Mouse (Mus musculus) stomach, embryonic 15.5 days (tissue): ENCODE measurements at regions not wholly inside any gene's neighbourhood (a gene's known extent, or its start where the extent isn't known, plus 50 kb on each side); places are given as distances from the start of the nearest gene placed in this dataset.
"Not testable (repeated sequence)": the region's sequence is repeated elsewhere in the genome, so short reads cannot be mapped to it uniquely, and the experiment has no call there.

Source experiments
- ATAC-seq: fragments of 200-750 bp; cut with Nextera tagmentation; 2 replicates; pipeline ENCODE4 v1.8.0; 2017; ENCODE audit warnings: low read depth, moderate number of reproducible peaks, moderate TSS enrichment; ENCODE audit not compliant: insufficient read depth, low FRiP score
- H3K27ac ChIP-seq: fragments of 300-500 bp; sonication (generic); 2 replicates; pipeline ENCODE4 v1.5.1; 2015; ENCODE audit warnings: mild to moderate bottlenecking, inconsistent platforms
- H3K27me3 ChIP-seq: fragments of 300-500 bp; sonication (generic); replicated peaks from 2 replicates; pipeline ENCODE4 v1.6.1; 2015; ENCODE audit warnings: inconsistent platforms
- H3K36me3 ChIP-seq: fragments of 300-500 bp; sonication (generic); 2 replicates; pipeline ENCODE4 v1.6.1; 2015; ENCODE audit warnings: inconsistent platforms
- H3K4me1 ChIP-seq: fragments of 300-500 bp; sonication (generic); 2 replicates; pipeline ENCODE4 v1.6.1; 2015; ENCODE audit warnings: inconsistent platforms
- H3K4me2 ChIP-seq: fragments of 300-500 bp; sonication (generic); 2 replicates; pipeline ENCODE4 v1.6.1; 2015; ENCODE audit warnings: mild to moderate bottlenecking, inconsistent platforms
- H3K4me3 ChIP-seq: fragments of 300-500 bp; sonication (generic); replicated peaks from 2 replicates; pipeline ENCODE4 v1.5.1; 2015; ENCODE audit warnings: inconsistent platforms
- H3K9ac ChIP-seq: fragments of 300-500 bp; sonication (generic); 2 replicates; pipeline ENCODE4 v1.6.1; 2015; ENCODE audit warnings: inconsistent platforms
- H3K9me3 ChIP-seq: fragments of 300-500 bp; sonication (generic); 2 replicates; pipeline ENCODE4 v1.6.1; 2016; ENCODE audit warnings: inconsistent platforms
- WGBS: fragments of 180-500 bp; shearing (Covaris S2); methylation state at CpG from one replicate; pipeline ENCODE4 v1.1.7; 2015; 5-methylcytosine and 5-hydroxymethylcytosine counted together

DNA sequence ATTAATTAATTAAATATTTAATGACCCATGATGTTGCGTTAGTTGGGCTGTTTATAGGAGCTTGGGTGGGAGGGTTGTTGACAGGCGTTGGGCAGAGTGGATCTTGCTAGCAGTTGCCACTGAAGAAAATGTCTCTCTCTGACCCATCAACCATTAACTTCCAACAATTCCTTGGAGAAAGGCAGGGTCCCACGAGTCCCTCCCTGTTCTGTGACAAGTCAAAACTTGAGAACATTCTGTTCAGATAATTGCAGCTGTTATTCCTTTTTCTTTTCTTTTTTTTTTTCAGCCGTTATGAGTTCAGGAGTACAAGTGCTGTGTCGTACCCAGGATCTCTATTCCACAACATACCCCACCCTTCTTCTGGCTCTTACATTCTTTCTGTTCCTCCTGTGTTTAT lies 59.8 kb upstream of the Tnfrsf21 start:
- H3K27me3 ChIP-seq, result no peaks in the 10 kb centered on the region
- no peak overlapping the region for H3K27ac ChIP-seq
- no peaks in the 10 kb centered on the region for H3K4me1 ChIP-seq
- no peak overlapping the region for H3K9ac ChIP-seq
- ATAC-seq, result no peak
- no peaks in the 10 kb centered on the region for H3K9me3 ChIP-seq
- H3K4me2 ChIP-seq, result no peak overlapping the region
- H3K4me3 ChIP-seq, result no peak overlapping the region
- WGBS, result 59% methylated on average over 5 of the region's 5 CpGs
- H3K36me3 ChIP-seq, result no peaks in the 10 kb centered on the region

DNA sequence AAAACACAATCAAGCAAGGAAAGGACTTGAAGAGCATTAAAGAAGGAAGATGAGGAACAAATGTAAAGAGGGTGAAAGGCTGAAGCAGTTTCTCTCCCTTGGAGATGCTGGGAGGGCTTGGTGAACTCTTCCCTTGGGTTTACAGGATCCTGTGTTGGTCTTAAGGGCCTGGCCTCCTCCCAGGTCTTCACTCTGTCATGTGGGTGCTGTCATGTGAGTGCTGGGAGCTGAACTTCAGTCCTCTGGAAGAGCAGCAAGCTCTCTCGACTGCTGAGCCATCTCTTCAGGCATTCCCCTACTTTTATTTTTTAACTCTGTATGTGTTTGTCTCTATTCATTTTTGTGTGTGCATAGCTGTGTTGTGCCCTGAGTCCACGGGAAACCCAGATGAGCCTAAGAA lies 61.6 kb upstream of the Tnfrsf21 start:
- WGBS, result 48% methylated on average over 2 of the region's 2 CpGs
- H3K36me3 ChIP-seq, result no peaks in the 10 kb centered on the region
- no peak overlapping the region for H3K27ac ChIP-seq
- H3K4me1 ChIP-seq, result no peaks in the 10 kb centered on the region
- no peak overlapping the region for H3K4me2 ChIP-seq
- H3K4me3 ChIP-seq, result no peak overlapping the region
- no peaks in the 10 kb centered on the region for H3K9me3 ChIP-seq
- no peak overlapping the region for H3K9ac ChIP-seq
- H3K27me3 ChIP-seq, result no peaks in the 10 kb centered on the region
- no peak for ATAC-seq

DNA sequence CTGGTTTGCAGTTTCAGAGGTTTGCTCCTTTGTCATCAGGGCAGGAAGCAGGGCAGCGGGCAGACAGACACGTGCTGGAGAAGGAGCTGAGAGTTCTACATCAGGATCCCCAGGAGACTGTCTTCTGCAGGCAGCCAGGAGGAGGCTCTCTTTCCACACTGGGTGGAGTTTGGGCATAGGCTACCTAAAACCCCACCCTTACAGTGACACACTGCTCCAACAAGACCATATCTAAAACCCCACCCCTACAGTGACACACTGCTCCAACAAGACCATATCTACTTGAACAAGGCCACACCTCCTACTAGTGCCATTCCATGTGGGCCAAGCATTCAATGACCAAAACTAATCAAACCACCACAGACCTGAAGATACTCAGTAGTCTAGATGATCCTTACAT lies 68.0 kb upstream of the Cd2ap start:
- no peak overlapping the region for H3K4me2 ChIP-seq
- H3K27me3 ChIP-seq, result no peaks in the 10 kb centered on the region
- no peaks in the 10 kb centered on the region for H3K9me3 ChIP-seq
- no peak overlapping the region for H3K4me3 ChIP-seq
- no peaks in the 10 kb centered on the region for H3K4me1 ChIP-seq
- H3K36me3 ChIP-seq, result no peaks in the 10 kb centered on the region
- WGBS, result 87% methylated on average over 2 of the region's 2 CpGs
- no peak overlapping the region for H3K27ac ChIP-seq
- H3K9ac ChIP-seq, result no peak overlapping the region
- ATAC-seq, result no peak; the same call in 1 of the 2 replicates

DNA sequence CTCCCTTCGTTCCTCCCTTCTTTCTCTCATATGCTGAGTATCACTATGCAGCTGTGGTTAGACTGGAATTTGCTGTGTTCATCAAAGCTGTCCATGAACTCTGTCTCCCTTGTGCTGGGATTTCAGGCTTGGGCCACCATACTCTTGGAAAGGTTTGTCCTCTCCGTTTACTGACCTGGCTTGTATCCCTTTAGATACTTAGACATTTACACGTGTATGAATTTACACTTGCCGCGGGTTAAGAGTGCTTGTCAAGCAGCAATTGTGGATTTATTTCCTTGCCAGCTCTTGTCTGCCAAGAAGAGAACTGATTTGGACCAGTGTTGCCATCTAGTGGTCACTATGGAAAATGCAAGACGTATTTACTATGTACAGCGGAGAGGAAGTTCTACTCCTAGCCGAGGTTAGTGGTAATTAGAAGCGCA lies 66.8 kb upstream of the Cd2ap start:
- 5% methylated on average over 9 of the region's 9 CpGs for WGBS
- Histone ChIP-seq H3K9me3 (no peaks in the 10 kb centered on the region), H3K4me3 (no peak overlapping the region), H3K4me2 (peak overlapping the region; percentile 32; the same call in 1 of the 2 replicates), H3K9ac (no peak overlapping the region), H3K27ac (no peak overlapping the region), H3K27me3 (no peaks in the 10 kb centered on the region), H3K36me3 (no peaks in the 10 kb centered on the region), H3K4me1 (no peaks in the 10 kb centered on the region)
- peak; percentile 65; the same call in 1 of the 2 replicates for ATAC-seq

- no peak for ATAC-seq
- 38% methylated on average over 7 of the region's 7 CpGs for WGBS
- no peak overlapping the region for H3K4me3 ChIP-seq
- H3K9ac ChIP-seq, result no peak overlapping the region
- H3K27me3 ChIP-seq, result no peaks in the 10 kb centered on the region
- 0 out of 2 replicates have a peak overlapping the region, but pooled peaks have one; percentile 33 for H3K27ac ChIP-seq
- H3K4me2 ChIP-seq, result no peak overlapping the region
- H3K4me1 ChIP-seq, result no peaks in the 10 kb centered on the region
- no peaks in the 10 kb centered on the region for H3K9me3 ChIP-seq
- no peaks in the 10 kb centered on the region for H3K36me3 ChIP-seq
Measured at GRCm38 (mm10) chr17:42939476-42939875, 63.0 kb upstream of the Cd2ap start.

- Histone ChIP-seq H3K27me3 (no peaks in the 10 kb centered on the region), H3K4me3 (no peak overlapping the region), H3K27ac (no peak overlapping the region), H3K4me2 (no peak overlapping the region), H3K36me3 (no peaks in the 10 kb centered on the region), H3K9ac (no peak overlapping the region), H3K9me3 (no peaks in the 10 kb centered on the region), H3K4me1 (no peaks in the 10 kb centered on the region)
- WGBS, result 62% methylated on average over 1 of the region's 1 CpGs
- ATAC-seq, result no peak
Measured at GRCm38 (mm10) chr17:42938579-42938978, 62.1 kb upstream of the Cd2ap start.

- WGBS, result 89% methylated on average over 3 of the region's 3 CpGs
- not testable (repeated sequence) for ATAC-seq, H3K36me3 ChIP-seq, H3K9ac ChIP-seq, H3K4me3 ChIP-seq, H3K4me2 ChIP-seq, H3K4me1 ChIP-seq, H3K27ac ChIP-seq, H3K9me3 ChIP-seq, H3K27me3 ChIP-seq
Measured at GRCm38 (mm10) chr17:42937480-42937879, 61.0 kb upstream of the Cd2ap start.

GRCm38 (mm10) chr17:42934068-42934467 lies 57.6 kb upstream of the Cd2ap start:
- WGBS, result 52% methylated on average over 3 of the region's 3 CpGs

DNA sequence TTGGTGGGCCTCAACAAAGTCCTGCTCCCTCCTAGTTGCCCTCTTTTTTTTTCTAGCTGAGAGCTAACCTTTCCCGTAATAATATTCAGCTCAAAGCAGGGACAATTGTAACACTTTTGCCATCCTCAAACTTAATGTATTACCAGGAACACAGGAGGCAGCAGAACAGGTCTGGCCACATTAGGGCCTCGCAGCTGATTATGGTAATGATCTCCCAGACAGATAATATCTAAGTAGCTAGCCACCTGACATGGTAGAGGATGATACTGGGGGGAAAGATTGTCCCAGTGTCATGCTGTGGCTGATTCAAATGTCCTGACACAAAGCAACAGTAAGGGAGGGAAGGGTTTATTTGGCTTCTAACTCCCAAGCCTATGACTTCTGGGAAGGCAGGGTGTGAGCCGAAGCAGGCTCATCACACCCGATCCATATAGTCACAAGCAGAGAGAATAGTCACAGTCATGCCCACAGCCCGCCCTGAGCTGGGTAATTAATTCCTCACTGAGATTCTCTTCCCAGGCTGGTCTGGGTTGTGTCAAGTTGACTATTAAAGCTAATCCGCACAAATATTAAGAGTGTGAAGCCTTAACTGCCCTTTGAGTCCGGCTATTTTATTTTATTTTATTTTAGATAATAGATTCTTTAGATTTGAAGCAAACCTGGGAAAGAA lies 57.0 kb upstream of the Cd2ap start:
- Histone ChIP-seq H3K4me1 (no peaks in the 10 kb centered on the region), H3K9ac (no peak overlapping the region), H3K9me3 (no peaks in the 10 kb centered on the region), H3K4me3 (no peak overlapping the region), H3K4me2 (no peak overlapping the region), H3K36me3 (no peaks in the 10 kb centered on the region), H3K27ac (peak overlapping the region; percentile 44; the same call in 1 of the 2 replicates), H3K27me3 (no peaks in the 10 kb centered on the region)
- ATAC-seq, result no peak
- WGBS, result 54% methylated on average over 7 of the region's 7 CpGs

More at GRCm38 (mm10) chr17:42934068-42934467, 57.6 kb upstream of the Cd2ap start:
- Histone ChIP-seq H3K27me3 (no peaks in the 10 kb centered on the region), H3K9ac (no peak overlapping the region), H3K9me3 (no peaks in the 10 kb centered on the region), H3K27ac (no peak overlapping the region; the same call in 1 of the 2 replicates), H3K4me3 (no peak overlapping the region), H3K4me2 (no peak overlapping the region), H3K4me1 (no peaks in the 10 kb centered on the region), H3K36me3 (no peaks in the 10 kb centered on the region)
- ATAC-seq, result no peak

DNA sequence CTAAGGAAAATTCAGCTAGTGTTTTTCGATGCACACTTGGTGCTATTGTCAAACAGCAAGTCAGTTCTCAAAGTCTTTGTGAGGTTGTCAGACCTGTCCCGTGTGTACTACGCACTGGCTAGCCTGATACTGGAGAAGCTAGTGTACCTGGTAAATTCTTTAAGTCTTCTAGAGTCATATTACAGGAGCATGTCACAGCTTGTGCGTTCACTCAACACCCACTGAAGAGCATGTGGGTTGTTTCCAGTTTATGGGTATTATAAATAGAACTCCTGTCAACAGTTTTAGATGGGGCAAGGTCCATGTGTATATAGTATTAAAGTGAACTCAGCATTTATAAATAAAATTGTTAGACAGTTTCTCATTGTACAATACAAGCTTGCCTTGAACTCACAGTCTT lies 50.9 kb upstream of the Cd2ap start:
- H3K4me2 ChIP-seq, result no peak overlapping the region
- H3K36me3 ChIP-seq, result no peaks in the 10 kb centered on the region
- no peaks in the 10 kb centered on the region for H3K9me3 ChIP-seq
- no peaks in the 10 kb centered on the region for H3K27me3 ChIP-seq
- no peak overlapping the region for H3K4me3 ChIP-seq
- no peaks in the 10 kb centered on the region for H3K4me1 ChIP-seq
- no peak for ATAC-seq
- peak overlapping the region; percentile 24; the same call in 1 of the 2 replicates for H3K27ac ChIP-seq
- H3K9ac ChIP-seq, result no peak overlapping the region
- whole genome bisulfite sequencing, result 66% methylated on average over 4 of the region's 4 CpGs
